ENCODE assay signal across 18 mouse cellular contexts in genomic region chr7:109207811-109208210, GRCm38 (mm10).
"Had no signal": no experiment of that assay in that cellular context is flagged by ENCODE, and none has a peak within 500 bp of the region (broad histone marks: within the 10 kb centered on the region; RNA-seq: fewer than 3 reads in every experiment).

No protein-coding gene starts in this region.

- DNase-seq: lung, adult 18-20 months; lung, embryonic 14.5 days; lung, postnatal 10 days; lung, postnatal 4 days; midbrain, embryonic 14.5 days; right cerebral cortex, adult 18-20 months; right cerebral cortex, postnatal 25 days; right cerebral cortex, postnatal 4 days; spleen, adult 18-20 months; thymus, adult 18-20 months; thymus, postnatal 14 days; thymus, postnatal 36 days had no signal

- H3K9ac ChIP-seq: lung, embryonic 14.5 days; midbrain, embryonic 12.5 days; neural tube, embryonic 13.5 days; neural tube, embryonic 15.5 days had no signal

- H3K36me3 ChIP-seq: midbrain, embryonic 10.5 days; midbrain, embryonic 12.5 days; neural tube, embryonic 13.5 days; neural tube, embryonic 15.5 days had no signal

- H3K4me3 ChIP-seq: midbrain, embryonic 10.5 days; midbrain, embryonic 12.5 days; myocyte; neural tube, embryonic 13.5 days; neural tube, embryonic 15.5 days had no signal

- H3K27ac ChIP-seq: midbrain, embryonic 10.5 days; midbrain, embryonic 12.5 days; neural tube, embryonic 13.5 days; neural tube, embryonic 15.5 days had no signal

- H3K9me3 ChIP-seq: midbrain, embryonic 10.5 days; midbrain, embryonic 12.5 days; neural tube, embryonic 13.5 days; neural tube, embryonic 15.5 days had no signal

- H3K4me1 ChIP-seq: neural tube, embryonic 13.5 days; neural tube, embryonic 15.5 days had no signal

- ATAC-seq: midbrain, embryonic 16.5 days had no signal

- H3K4me2 ChIP-seq: lung, embryonic 14.5 days; midbrain, embryonic 12.5 days; neural tube, embryonic 13.5 days; neural tube, embryonic 15.5 days had no signal
